Mouse (Mus musculus) Muller cell, postnatal 12 days (primary cell): ENCODE results near the gene Anks1b.

Source experiments
- DNase-seq: peaks from one replicate; pipeline ENCODE4 v3.0.0-alpha.2; 2015; ENCODE audit errors: inconsistent ontology term

Anks1b gene

DNA sequence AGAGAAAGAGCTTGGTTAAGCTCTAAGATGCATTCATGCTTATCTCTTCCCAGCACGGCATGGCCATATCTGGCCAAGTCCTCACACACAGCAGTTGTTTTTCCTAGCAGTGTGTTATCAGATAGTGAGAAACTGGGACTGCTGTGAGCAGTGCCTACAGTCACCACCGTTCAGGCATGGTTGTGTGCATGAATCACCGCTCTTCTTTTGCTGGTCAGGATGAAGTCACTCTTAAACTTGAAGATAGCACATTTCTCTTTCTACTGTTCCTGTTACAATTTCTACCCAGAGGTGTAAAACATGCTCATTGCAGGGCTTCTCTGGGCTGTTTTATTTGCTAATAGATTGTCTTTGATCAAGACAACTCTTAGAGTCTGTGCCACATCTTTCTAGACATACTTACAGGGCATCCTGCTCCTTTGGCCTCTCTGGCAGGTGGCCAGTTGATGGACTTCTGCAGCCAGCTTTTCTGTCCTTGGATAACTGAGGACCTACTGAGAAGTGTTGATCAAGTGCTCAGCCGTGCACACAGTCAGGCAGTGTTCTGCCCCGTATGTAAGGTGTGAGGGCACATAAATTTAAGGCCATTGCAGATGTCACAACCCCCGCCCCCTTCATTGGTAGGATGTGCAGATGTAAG, 296.8 kb downstream of the Anks1b start:
- DNase-seq = no peak

DNA sequence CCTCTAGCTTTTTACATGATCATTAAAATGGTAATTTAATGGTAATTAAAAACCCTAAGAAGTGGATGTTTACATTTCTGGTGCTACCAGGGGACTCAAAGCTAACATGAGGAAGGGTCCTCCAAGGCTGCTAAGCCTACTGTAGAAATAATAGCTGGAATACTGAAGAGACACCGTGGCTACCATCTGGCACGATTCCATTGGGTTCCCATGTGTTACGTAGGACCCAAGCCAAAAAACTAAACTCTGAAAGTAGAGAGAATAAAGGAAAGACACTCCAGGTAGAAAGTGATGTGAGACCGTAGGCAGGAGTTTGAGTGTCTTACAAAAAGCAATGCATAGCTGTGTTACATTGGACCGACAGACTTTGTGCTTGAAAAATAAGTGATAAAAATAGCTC, 317.1 kb downstream of the Anks1b start:
- DNase-seq = no peak

DNA sequence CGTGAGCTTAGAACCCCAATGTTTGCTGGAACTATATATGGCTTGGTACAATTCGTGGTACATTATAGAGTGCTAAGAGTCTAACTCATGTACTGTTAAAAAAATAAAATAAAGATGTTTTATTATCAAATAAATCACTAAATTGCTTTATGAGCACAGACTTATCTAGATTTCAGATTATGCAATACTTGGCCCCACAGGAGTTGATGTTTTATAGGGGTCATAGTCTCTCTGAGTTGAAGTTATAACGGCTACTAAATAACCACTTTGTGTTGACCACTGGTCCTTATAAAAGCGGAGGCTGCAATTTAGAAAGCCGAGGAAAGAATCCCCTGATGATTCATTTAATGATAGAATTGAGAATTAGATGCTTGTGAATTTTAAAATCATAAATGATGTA, 323.6 kb downstream of the Anks1b start:
- no peak for DNase-seq

DNA sequence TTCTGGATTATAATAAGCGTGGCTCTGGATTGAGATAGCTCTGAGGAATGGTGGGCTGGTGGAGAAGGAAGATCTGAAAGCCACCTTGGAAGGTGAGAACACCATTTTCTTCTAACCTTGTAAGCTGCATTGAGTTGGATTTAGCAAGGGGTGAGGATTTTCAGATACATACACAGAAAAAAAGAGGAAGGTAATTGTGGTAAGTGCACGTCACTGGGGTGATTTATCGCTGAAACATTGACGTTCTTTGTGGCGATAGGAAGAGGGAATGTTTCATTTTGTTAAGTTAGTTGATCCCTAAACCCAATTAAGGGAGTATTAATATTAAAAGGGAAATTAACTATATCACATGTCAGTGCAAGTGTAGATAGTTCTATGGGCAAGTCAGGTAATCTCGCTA, 336.7 kb downstream of the Anks1b start:
- no peak for DNase-seq

DNA sequence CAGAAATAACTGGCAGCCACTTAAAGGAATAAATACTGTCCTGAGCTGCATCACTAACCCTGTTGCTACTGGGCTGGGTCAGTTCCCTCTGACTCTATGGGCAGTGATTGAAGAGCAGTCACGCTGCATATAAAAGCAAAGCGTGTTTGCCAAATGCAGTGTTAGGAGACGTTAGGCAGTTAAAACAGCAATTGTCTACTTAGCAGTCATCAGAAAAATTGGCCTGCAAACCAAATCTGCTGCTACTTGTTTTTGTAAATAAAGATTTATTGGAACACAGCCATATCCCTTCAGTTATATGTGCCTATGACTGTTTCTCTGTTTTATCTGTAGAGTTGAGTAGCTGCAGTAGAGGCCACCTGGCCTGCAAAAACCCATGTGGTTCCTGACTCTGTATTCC, 347.2 kb downstream of the Anks1b start:
- DNase-seq = no peak

DNA sequence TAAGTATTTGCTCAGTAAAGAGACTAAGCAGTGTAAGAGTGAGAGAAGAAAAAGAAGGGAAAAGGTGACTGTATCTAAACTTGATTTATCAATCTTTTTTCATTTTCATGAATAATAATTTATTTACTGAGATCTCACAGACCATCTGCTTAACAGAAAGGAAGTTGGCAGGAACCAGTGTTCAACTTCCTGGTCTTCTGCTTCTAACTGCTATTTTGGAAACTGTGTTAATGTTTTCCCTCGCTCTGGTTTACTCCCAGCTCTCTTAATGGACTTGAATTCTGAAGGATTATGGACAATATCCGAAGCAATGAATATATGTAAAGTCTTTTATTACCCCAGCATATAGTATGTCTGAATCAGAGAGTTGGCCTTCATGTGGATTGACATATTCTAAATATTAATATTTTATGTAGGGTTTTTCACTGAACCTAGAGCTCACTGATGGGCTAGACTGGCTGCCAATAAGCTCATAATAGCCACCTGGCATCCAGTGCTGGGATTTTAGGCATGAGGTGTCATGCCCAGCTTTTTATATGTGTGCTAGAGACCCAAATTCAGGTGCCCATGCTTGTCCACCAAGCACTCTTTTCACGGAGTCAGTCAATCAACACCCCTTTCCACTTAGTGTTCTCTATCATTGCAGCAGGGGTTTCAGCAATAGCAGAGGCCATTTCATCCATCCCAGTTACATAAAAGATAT, 349.6 kb downstream of the Anks1b start:
- DNase-seq = no peak

DNA sequence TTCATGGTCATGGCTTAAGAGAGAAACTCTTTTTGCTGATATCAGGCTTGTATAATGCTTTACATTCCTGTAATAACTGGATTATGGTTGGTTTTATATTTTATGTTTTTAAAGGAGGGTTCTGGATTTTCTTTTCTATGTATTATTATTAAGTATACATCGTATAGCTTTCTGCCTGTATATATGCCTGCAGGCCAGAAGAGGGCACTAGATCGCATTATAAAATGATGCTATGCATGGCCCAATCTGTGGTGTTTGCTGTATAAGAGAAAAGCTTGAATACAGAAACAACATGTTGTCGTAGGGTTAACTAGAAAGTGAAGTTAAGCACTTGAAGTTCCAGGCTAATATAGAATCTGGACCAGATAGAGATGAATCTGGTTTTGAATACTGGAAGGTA, 362.0 kb downstream of the Anks1b start:
- DNase-seq = no peak

DNA sequence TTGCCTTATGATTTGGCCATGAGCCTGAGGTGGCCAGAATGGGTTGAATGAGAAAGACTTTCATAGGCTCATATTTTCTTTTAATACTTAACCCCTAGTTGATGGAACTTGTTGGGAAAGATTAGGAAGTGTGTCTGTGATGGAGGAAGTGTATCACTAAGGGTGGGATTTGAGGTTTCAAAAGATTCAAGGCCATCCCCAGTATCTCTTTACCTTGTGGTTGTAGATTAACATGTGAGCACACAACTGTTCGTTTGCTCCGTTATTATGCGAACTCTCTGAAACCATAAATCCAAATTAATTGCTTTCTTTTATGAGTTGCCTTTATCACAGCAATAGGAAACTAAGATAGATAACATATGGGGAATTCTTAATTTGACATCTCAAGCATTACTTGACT, 364.0 kb downstream of the Anks1b start:
- no peak for DNase-seq

DNA sequence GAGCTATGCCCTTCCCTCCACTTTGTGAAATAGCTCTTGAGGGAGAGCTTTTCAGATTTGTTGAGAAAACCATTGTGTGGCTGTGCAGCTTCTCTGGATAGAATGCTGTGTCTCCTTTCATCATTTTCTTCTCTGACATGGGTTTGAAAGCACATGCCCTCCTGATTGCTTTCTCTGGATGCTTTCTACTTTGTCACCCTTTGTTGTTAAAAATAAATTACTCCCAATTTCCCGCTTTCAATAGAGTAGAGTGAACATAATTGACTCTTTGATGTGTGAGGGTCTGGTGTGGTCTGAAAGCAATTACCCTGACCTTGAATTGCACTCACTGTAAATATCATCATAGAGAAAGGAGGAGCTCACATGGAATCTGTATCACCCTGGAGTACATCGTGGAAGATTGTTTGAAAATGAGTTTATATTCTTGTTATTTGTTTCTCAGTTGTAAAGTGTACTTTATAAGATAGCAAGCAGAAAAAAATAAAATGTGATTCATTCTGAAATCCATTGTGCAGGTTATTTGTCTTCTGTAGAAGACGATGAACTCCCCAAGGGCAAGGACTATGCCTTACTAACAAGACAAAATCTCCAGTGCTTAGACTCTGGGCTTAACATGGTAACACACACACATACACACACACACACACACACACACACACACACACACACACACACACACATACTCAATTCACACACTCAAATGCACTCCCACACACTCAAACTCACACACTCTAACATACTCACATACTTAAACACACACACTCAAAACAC, 385.8 kb downstream of the Anks1b start:
- no peak for DNase-seq

DNA sequence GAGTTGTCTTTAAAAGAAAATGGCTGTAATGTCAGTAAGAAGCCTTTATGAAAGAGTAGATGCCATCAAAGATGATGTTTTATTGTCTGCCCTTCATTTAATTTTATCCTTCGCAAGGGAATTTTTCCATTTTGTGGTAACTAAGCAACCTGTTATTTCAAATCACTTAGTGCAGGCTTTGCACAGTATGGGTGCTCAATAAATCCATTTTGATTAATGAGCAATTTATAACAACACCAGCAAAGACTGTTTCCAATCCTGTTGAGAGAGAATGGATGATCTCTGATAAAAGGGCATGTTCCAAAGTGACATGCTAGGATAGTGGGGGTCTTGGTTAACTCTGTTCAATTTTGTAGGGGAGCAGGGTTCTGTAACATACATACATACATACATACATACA, 398.0 kb downstream of the Anks1b start:
- no peak for DNase-seq

DNA sequence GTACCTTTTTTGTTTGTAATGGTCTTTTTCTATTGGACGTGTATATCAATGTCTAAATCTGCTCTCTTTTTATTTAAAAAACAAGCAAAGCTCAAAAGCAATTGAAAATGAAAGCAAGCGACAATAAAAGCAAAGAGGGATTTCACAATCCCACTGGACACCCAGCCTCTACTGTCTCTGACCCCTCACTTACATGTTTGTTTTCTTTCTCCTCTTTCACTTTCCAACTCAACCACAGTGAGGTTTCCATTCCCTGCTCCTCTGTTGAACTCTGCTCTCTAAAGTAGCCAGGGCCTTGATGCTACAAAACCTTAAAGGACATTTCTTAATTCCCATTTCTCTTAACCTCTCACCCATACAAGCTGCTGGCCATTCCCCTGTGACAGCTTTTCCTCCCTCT, 400.0 kb downstream of the Anks1b start:
- no peak for DNase-seq

DNA sequence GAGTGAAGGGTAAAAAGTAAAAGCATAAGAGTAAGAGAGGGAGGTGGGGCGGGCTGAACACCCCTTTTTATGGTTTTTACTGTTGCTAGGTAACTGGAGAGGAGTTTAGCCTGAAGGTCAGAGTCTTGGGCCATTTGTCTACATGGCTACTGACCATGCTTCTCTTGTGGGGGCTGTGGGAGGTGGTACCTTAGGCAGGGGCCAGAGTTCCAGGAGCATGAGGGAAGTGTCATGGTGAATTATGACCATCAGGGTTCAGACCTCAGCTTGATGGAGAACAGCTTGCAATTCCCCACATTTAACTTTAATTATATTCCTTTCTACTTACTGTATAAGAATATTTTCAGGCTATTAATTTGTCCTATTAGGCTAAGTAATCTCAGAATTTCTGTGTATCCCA, 413.3 kb downstream of the Anks1b start:
- DNase-seq = no peak

DNA sequence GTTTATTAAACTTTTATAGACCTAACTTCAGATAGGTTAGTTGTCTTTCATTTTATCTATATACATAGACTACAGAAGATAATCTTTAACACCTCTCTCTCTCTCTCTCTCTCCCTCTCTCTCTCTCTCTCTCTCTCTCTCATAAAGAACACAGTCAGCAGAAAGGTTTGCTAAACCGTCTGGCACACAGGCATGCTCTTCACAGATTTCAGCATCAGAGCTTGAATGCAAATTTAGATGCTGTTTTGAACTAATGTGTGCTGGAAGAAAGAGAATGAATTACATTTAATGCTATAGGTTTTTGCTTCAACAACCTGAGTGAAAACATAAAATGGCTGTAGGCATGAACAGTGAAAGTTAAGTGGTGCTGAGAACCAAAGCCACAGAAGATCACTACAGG, 429.9 kb downstream of the Anks1b start:
- DNase-seq = no peak

DNA sequence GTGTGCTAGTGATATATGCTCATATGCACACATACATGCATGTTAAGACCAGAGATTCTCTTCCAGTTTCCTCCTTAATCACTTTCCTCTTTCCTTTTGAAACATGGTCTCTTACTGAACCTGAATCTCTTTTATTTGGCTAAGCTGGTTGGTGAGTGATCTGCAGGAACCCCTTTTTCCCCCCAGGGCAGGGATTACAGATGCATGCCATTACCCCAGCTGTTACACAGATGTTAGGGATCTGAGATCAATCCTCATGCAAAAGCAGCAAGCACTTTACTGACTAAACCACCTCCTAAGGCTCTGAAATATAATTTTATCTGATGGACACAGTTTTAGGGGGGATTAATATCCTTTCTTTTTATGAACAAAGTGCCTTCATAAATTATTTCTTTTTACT, 432.8 kb downstream of the Anks1b start:
- no peak for DNase-seq

DNA sequence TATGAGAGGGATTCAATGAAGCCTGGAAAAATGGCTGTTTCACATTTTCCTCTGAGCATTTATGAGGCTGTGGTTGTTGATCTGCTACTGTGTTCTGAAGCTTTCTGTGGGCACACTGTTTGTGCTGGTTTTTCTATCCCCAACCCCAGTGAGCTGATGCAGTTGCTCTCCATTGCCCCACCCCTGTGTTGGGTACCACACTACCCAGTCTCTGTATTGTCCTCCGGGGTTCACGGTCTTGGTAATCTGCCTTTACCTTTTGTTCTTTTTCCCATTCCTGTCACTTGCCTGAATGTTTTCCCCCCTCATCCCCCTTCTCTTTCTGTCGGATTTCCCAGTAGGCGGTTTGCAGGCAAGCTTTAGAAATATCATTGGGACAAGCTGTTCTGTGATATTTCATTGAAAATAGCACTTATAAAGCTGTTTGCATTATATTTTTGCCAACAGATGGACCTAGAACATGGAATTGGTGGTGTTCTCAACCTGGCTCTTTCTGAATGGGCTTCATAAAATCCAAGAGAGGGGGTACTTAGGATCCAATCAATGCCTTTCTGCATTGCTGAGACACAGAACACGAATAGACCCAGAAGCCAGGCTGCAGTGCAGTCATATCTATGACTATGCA, 434.7 kb downstream of the Anks1b start:
- DNase-seq = no peak

DNA sequence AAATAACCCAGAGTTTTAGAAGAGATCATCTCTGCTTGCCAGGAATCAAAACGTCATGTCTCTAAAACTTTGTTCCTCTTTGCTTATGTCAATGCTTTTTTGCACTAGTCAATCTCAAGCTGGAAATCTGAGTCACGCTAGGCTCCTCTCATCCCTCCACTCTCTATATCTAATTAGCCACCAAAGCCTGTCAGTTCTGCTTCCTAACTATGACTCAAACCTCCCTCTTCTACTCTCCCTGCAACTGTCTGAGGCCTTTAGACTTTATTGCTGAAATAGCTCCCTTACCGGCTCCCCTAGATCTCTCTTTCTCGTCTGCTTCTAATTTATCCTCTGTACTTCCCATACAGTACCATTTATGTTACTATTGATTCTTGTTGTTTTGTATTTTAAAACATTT, 456.5 kb downstream of the Anks1b start:
- DNase-seq = no peak

DNA sequence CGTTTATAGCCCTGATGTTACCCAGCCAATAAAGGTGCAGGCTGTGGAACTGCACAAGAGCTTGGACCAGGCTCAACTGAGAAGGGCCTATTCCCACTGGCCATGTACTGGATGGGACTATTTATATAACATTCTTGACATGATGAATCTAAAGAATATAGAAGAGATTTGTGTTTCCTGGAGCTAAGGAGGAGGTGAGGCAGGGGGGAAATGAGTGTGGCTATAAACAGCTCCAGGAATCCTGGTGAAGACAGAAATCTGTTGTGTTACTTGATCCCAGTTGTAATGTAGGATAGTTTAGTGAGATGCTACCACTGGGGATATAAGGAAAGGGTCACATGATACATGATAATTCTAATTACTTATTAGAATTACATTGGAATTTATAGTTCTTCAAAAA, 472.1 kb downstream of the Anks1b start:
- DNase-seq = no peak

DNA sequence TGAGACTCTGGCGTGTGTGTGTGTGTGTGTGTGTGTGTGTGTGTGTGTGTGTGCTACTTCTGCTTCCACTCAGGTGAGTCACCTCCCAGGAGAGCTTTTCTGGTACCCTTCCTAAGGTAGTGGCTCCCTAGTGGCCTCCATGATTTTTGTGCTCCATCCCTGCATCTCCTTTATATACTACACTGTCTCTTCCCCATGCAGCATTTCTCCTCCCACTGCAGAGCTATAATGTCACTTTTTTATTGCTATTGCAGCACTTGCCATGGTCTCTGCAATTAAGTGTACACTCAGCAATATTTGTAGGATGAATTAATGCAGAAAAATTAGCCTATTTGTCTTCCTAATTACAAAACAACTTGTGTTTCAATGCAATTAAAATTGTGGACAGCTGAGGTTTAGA, 482.9 kb downstream of the Anks1b start:
- no peak for DNase-seq

DNA sequence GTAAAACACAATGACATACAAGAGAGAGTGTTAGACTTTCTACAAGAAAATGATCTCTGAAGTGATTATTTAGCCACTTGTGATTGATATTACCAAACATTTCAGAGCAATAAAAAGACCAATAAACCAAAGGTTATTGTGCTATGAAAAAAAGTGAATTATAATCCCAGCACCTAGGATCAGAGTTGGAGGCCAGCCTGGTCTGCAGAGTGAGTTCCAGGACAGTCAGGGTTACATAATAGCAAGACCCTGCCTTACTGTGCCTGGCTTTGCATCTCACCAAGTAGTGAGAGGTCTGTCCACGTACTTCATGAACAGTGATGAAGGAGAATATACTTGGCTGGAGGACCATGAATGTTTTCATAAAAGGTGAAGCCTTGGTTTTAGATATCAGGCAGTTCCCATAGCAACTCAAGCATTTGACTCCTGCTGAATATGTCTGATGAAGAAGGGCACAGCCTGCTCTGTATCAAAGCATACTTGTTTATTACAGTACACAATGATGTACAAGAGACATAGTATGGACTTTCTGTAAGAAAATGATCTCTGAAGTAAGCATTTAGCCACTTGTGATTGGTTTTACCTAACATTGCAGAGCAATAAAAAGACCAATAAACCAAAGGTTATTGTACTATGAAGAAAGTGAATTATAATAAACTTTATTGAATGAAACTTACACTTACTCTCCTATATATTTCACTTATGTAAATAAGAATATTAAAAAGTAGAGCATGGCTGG, 484.0 kb downstream of the Anks1b start:
- no peak for DNase-seq

DNA sequence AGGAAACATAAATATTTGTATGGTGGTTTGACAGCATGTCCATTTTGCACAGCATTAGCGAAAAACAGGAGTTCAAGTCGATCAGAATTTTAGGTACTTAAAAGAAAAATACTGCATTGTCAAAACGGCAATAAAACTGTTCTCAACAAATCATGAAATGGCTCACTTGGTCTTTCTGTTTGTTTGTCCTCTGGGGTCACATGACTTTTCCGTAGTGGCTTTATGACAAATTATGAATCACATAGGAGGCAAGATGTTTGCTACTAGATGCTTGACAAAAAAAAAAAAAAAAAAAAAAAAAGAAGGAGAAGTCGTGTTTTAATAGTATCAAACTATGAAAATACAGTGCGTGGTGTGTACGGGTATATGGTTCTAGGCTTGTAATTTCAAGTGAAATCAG, 495.7 kb downstream of the Anks1b start:
- no peak for DNase-seq

DNA sequence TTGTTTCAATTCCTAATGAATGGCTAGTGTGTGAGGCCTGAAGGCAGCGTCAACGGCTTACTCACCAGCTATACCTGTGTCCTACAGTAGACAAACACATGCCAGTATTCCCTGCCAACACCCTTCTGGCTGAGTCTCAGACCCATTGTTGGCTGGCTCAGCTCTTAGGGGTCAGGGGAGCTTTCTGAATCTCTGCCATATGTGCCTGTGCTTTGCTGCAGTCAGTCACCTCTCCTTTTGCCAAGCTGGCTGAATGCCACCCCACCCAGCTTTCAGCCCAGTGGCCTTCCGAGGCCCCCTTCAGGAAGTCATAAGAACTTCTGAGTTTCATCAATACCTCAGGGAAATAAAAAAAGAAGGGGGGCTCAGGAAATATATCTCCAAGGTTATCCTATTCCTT, 497.4 kb downstream of the Anks1b start:
- no peak for DNase-seq

DNA sequence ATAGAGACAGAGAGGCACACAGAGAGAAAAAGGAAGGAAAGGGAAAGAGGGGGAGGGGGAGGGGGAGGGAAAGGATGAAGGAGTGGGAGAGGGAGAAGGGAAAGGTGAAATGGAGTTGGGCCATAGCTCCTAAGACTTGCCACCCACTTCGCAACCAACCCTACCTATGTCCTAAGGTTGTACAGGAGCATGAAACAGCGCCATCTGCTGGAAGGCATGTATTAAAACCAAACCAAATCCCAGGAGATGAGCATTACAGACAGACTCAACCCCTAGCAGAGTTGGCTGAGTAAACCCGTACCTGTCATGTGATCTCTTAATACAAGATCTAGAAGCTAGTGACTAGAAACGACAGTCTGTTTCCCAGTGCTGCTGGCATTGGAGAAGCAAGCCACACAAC, 500.2 kb downstream of the Anks1b start:
- no peak for DNase-seq
